Mouse (Mus musculus) megakaryocyte, embryonic 14.5 days (primary cell): ENCODE results near the gene Ttc8.

Source experiments
- FLI1 ChIP-seq: IDR thresholded peaks from 2 replicates; pipeline ENCODE4 v1.6.1; 2012; ENCODE audit warnings: low read length, inconsistent platforms, mixed read lengths
- GATA1 ChIP-seq: IDR thresholded peaks from 3 replicates; pipeline ENCODE4 v1.6.1; 2012; ENCODE audit warnings: mixed read lengths, low read length, inconsistent platforms, borderline replicate concordance

- no peak for TF ChIP-seq GATA1
- no peak for TF ChIP-seq FLI1
These were observed 90.9 kb downstream of the Ttc8 start for GRCm38 (mm10) chr12:99011161-99011861.
